Mouse (Mus musculus): ENCODE results near the gene Zfp664. TPM values are rescaled to one million over a fixed set of nuclear protein-coding genes. Genes with fewer than 3 reads are reported as not detected.

The Zfp664 gene
- polyA plus RNA-seq, 1 experiment from 2014 or later = 174 TPM

- 88% methylated on average over 6 of the region's 6 CpGs for WGBS
- H3K9ac ChIP-seq (replicated peaks) = no peak overlapping the region
- H3K36me3 ChIP-seq = peaks cover 37% of the 10 kb centered on the region
- H3K4me1 ChIP-seq (replicated peaks) = peaks cover 34% of the 10 kb centered on the region
- no peak overlapping the region for H3K4me2 ChIP-seq (replicated peaks)
- H3K27me3 ChIP-seq = no peaks in the 10 kb centered on the region
- no peak overlapping the region for H3K4me3 ChIP-seq (replicated peaks)
- ATAC-seq = no peak
- H3K9me3 ChIP-seq = no peaks in the 10 kb centered on the region
- H3K27ac ChIP-seq = no peak overlapping the region
Observed at GRCm38 (mm10) chr5:124873890-124874601, 11.6 kb downstream of the Zfp664 start.

- Histone ChIP-seq H3K4me3 (replicated peaks) (no peak overlapping the region), H3K9ac (replicated peaks) (no peak overlapping the region), H3K27ac (no peak overlapping the region), H3K9me3 (no peaks in the 10 kb centered on the region), H3K27me3 (no peaks in the 10 kb centered on the region), H3K36me3 (peaks cover 43% of the 10 kb centered on the region), H3K4me2 (replicated peaks) (no peak overlapping the region), H3K4me1 (replicated peaks) (peaks cover 7% of the 10 kb centered on the region)
- no peak for ATAC-seq
- 91% methylated on average over 4 of the region's 4 CpGs for WGBS
Observed at GRCm38 (mm10) chr5:124879251-124879650, 16.8 kb downstream of the Zfp664 start.

- no peak for ATAC-seq
- H3K36me3 ChIP-seq = peaks cover 46% of the 10 kb centered on the region
- peaks cover 7% of the 10 kb centered on the region for H3K4me1 ChIP-seq (replicated peaks)
- no peak overlapping the region for H3K9ac ChIP-seq (replicated peaks)
- H3K9me3 ChIP-seq = no peaks in the 10 kb centered on the region
- H3K27ac ChIP-seq = no peak overlapping the region
- 86% methylated on average over 6 of the region's 6 CpGs for WGBS
- H3K4me2 ChIP-seq (replicated peaks) = no peak overlapping the region
- no peak overlapping the region for H3K4me3 ChIP-seq (replicated peaks)
- H3K27me3 ChIP-seq = no peaks in the 10 kb centered on the region
Observed at GRCm38 (mm10) chr5:124879801-124880200, 17.3 kb downstream of the Zfp664 start.

- Histone ChIP-seq H3K4me1 (replicated peaks) (no peaks in the 10 kb centered on the region; the same call in 1 of the 2 replicates), H3K27ac (no peak overlapping the region), H3K9me3 (no peaks in the 10 kb centered on the region), H3K4me2 (replicated peaks) (no peak overlapping the region), H3K36me3 (peaks cover 62% of the 10 kb centered on the region), H3K9ac (replicated peaks) (no peak overlapping the region), H3K4me3 (replicated peaks) (no peak overlapping the region), H3K27me3 (no peaks in the 10 kb centered on the region)
- ATAC-seq = no peak
- 91% methylated on average over 6 of the region's 6 CpGs for WGBS
Observed at GRCm38 (mm10) chr5:124883877-124884276, 21.4 kb downstream of the Zfp664 start.

- peaks cover 59% of the 10 kb centered on the region for H3K36me3 ChIP-seq
- peaks cover 16% of the 10 kb centered on the region for H3K4me1 ChIP-seq (replicated peaks)
- 97% methylated on average over 8 of the region's 8 CpGs for WGBS
Observed at GRCm38 (mm10) chr5:124888661-124889060, 26.2 kb downstream of the Zfp664 start.

GRCm38 (mm10) chr5:124891921-124892370, 29.5 kb downstream of the Zfp664 start:
- ATAC-seq = no peak

More at GRCm38 (mm10) chr5:124888661-124889060, 26.2 kb downstream of the Zfp664 start:
- no peaks in the 10 kb centered on the region for H3K9me3 ChIP-seq
- no peak overlapping the region for H3K4me2 ChIP-seq (replicated peaks)
- H3K27me3 ChIP-seq = no peaks in the 10 kb centered on the region
- no peak overlapping the region for H3K4me3 ChIP-seq (replicated peaks)
- H3K9ac ChIP-seq (replicated peaks) = no peak overlapping the region
- H3K27ac ChIP-seq = no peak overlapping the region
- ATAC-seq = no peak

GRCm38 (mm10) chr5:124896135-124896534, 33.6 kb downstream of the Zfp664 start:
- no peak overlapping the region for H3K9ac ChIP-seq (replicated peaks)
- no peak overlapping the region for H3K27ac ChIP-seq
- H3K36me3 ChIP-seq = no peaks in the 10 kb centered on the region; the same call in 1 of the 2 replicates
- H3K4me1 ChIP-seq (replicated peaks) = peaks cover 17% of the 10 kb centered on the region; the same call in 1 of the 2 replicates
- no peak overlapping the region for H3K4me3 ChIP-seq (replicated peaks)
- H3K27me3 ChIP-seq = no peaks in the 10 kb centered on the region
- no peaks in the 10 kb centered on the region for H3K9me3 ChIP-seq
- ATAC-seq = no peak
- 42% methylated on average over 7 of the region's 8 CpGs for WGBS
- no peak overlapping the region for H3K4me2 ChIP-seq (replicated peaks)

More at GRCm38 (mm10) chr5:124891921-124892370, 29.5 kb downstream of the Zfp664 start:
- Histone ChIP-seq H3K4me1 (replicated peaks) (peaks cover 20% of the 10 kb centered on the region), H3K4me2 (replicated peaks) (no peak overlapping the region), H3K4me3 (replicated peaks) (no peak overlapping the region), H3K36me3 (peaks cover 30% of the 10 kb centered on the region), H3K9ac (replicated peaks) (no peak overlapping the region), H3K27me3 (no peaks in the 10 kb centered on the region), H3K27ac (0 out of 2 replicates have a peak overlapping the region, but pooled peaks have one; percentile 12), H3K9me3 (no peaks in the 10 kb centered on the region)
- WGBS = 73% methylated on average over 3 of the region's 3 CpGs

GRCm38 (mm10) chr5:124899945-124900631, 37.6 kb downstream of the Zfp664 start:
- Histone ChIP-seq H3K4me1 (replicated peaks) (peaks cover 9% of the 10 kb centered on the region; the same call in 1 of the 2 replicates), H3K4me2 (replicated peaks) (peak overlapping the region; percentile 38), H3K4me3 (replicated peaks) (no peak overlapping the region), H3K27me3 (no peaks in the 10 kb centered on the region), H3K36me3 (no peaks in the 10 kb centered on the region), H3K9me3 (no peaks in the 10 kb centered on the region), H3K9ac (replicated peaks) (no peak overlapping the region), H3K27ac (no peak overlapping the region)
- 35% methylated on average over 20 of the region's 20 CpGs for WGBS
- peak; percentile 69 for ATAC-seq

- no peak overlapping the region for H3K9ac ChIP-seq (replicated peaks)
- peaks cover 7% of the 10 kb centered on the region; the same call in 1 of the 2 replicates for H3K4me1 ChIP-seq (replicated peaks)
- no peaks in the 10 kb centered on the region for H3K36me3 ChIP-seq
- no peak overlapping the region for H3K27ac ChIP-seq
- ATAC-seq = no peak
- 72% methylated on average over 19 of the region's 19 CpGs for WGBS
- H3K9me3 ChIP-seq = no peaks in the 10 kb centered on the region
- H3K27me3 ChIP-seq = no peaks in the 10 kb centered on the region
- H3K4me3 ChIP-seq (replicated peaks) = no peak overlapping the region
- H3K4me2 ChIP-seq (replicated peaks) = no peak overlapping the region
Observed at GRCm38 (mm10) chr5:124900738-124901490, 38.4 kb downstream of the Zfp664 start.

GRCm38 (mm10) chr5:124901675-124902074, 39.2 kb downstream of the Zfp664 start:
- WGBS = 86% methylated on average over 6 of the region's 6 CpGs
- peaks cover 5% of the 10 kb centered on the region; the same call in 1 of the 2 replicates for H3K4me1 ChIP-seq (replicated peaks)
- H3K4me3 ChIP-seq (replicated peaks) = no peak overlapping the region
- H3K9me3 ChIP-seq = no peaks in the 10 kb centered on the region
- no peak overlapping the region for H3K27ac ChIP-seq
- H3K27me3 ChIP-seq = no peaks in the 10 kb centered on the region
- H3K4me2 ChIP-seq (replicated peaks) = no peak overlapping the region
- H3K36me3 ChIP-seq = no peaks in the 10 kb centered on the region
- ATAC-seq = no peak
- H3K9ac ChIP-seq (replicated peaks) = no peak overlapping the region

- Histone ChIP-seq H3K4me1 (replicated peaks) (peaks cover 5% of the 10 kb centered on the region; the same call in 1 of the 2 replicates), H3K27ac (no peak overlapping the region), H3K36me3 (no peaks in the 10 kb centered on the region), H3K9me3 (no peaks in the 10 kb centered on the region), H3K27me3 (no peaks in the 10 kb centered on the region), H3K4me3 (replicated peaks) (no peak overlapping the region), H3K4me2 (replicated peaks) (no peak overlapping the region), H3K9ac (replicated peaks) (no peak overlapping the region)
- 85% methylated on average over 10 of the region's 10 CpGs for WGBS
- no peak for ATAC-seq
Observed at GRCm38 (mm10) chr5:124902195-124902594, 39.7 kb downstream of the Zfp664 start.

Data from midbrain, embryonic 13.5 days (tissue).